Mouse (Mus musculus) inflammation-experienced regulatory T-cells (primary cell): ENCODE results near the gene Ttk. TPM values are rescaled to one million over a fixed set of nuclear protein-coding genes. Genes with fewer than 3 reads are reported as not detected.

Source experiments
- polyA plus RNA-seq, 2 experiments: library from polyadenylated mRNA; unstranded; fragments of 100-300 nt; shearing (Covaris generic); gene quantifications; one replicate each; pipeline ENCODE4 v1.2.1; 2017

The Ttk gene
- 1 to 10 TPM in 1 of 2 experiments, under 1 TPM in 1; 0.48 to 4.5 TPM for polyA plus RNA-seq

GRCm38 (mm10) chr9:83833811-83834747, at the start of gene Ttk:
Gene Ttk, plus strand, starts transcription at chr9:83834689.

DNA sequence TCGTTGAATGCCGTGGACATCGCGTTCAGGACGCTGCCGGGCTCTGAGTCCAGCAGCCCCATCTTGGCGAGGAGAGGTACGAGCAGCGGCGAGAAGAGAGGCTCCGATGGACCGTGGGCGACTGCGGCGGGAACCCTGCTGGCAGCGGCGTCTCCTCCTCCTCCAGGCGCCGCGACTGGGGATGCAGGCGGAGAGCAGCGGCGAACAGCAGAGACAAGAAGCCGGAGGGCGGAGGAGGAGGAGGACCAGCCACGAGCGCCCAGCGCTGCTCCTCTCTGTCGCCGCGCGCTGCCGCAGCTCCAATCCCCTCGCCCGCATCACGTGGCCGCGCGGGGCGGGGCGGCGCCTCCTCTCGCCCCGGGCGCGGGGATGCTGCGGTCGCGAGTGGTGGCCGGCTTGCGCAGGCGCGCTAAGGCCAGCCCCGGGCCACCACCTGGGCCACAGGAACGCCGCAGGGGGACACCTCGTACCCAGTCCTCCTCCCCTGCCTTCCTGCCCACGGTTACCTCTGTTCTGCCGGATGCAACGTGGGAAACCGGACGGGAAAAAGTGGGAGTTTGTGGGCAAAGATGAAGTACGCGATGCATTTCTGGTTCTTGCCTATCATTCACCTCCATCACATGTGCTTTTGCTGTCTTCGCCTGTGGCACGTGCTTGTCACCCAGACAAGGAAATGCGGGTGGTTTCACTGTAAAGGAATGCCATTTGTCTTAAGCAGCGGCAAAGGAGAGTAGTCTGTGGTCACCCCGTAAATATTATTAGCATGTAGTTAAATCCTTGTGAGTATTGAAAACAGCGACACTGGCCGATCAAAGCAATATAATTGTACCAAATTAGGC, 28.3 kb upstream of the Ttk start, which contains the start of gene Elovl4:
TSS of gene Elovl4 (minus strand) at position 301 of the 839 bp plus-strand sequence.

Other genes starting within 250 kb of the Ttk start
- under 1 TPM; 0.23 to 0.31 TPM for gene Elovl4, start 28.4 kb upstream of the Ttk start, polyA plus RNA-seq
- gene Bckdhb, start 90.5 kb downstream of the Ttk start, polyA plus RNA-seq: 10 to 100 TPM; 12.6 to 12.8 TPM